Mouse (Mus musculus): ENCODE data around the gene Grifin. TPM values are rescaled to one million over a fixed set of nuclear protein-coding genes. Genes with fewer than 3 reads are reported as not detected.

Gene Grifin
- polyA plus RNA-seq, 1 experiment from 2014 or later = not detected

- Histone ChIP-seq H3K4me1 (replicated peaks; ENCODE audit: control insufficient read depth, insufficient read depth, low read length) (peaks cover 46% of the 10 kb centered on the region), H3K4me2 (replicated peaks) (peak overlapping the region; percentile 87), H3K4me3 (replicated peaks; ENCODE audit: low read length) (peak overlapping the region; percentile 55), H3K27ac (peak overlapping the region; percentile 88), H3K36me3 (replicated peaks; ENCODE audit: control insufficient read depth, insufficient read depth) (peaks cover 9% of the 10 kb centered on the region; the same call in 1 of the 2 replicates), H3K27me3 (ENCODE audit: control insufficient read depth, insufficient read depth, low read length) (peaks cover 32% of the 10 kb centered on the region), H3K9me3 (ENCODE audit: control insufficient read depth, low read length) (no peaks in the 10 kb centered on the region), H3K9ac (peak overlapping the region; percentile 64)
- ATAC-seq (ENCODE audit: low FRiP score) (no peak), DNase-seq (ENCODE audit: low spot score) (no peak)
- under 1% methylated on average over 16 of the region's 17 CpGs for WGBS
Measured at GRCm38 (mm10) chr5:140607836-140608633, 43.2 kb upstream of the Grifin start.

GRCm38 (mm10) chr5:140607001-140607835 lies 42.3 kb upstream of the Grifin start, which contains the start of gene Lfng:
TSS of gene Lfng (plus strand) at chr5:140607320.
- Histone ChIP-seq H3K27me3 (ENCODE audit: control insufficient read depth, insufficient read depth, low read length) (peaks cover 32% of the 10 kb centered on the region), H3K27ac (peak within 1 kb of the TSS; percentile 88)
- WGBS = under 1% methylated on average over 77 of the region's 91 CpGs

GRCm38 (mm10) chr5:140606386-140606785 lies 41.5 kb upstream of the Grifin start:
- ATAC-seq (ENCODE audit: low FRiP score) (no peak), DNase-seq (ENCODE audit: low spot score) (no peak)
- 1% methylated on average over 23 of the region's 23 CpGs for WGBS
- H3K9ac ChIP-seq = peak overlapping the region; percentile 32; the same call in 1 of the 2 replicates
- H3K36me3 ChIP-seq (replicated peaks; ENCODE audit: control insufficient read depth, insufficient read depth) = no peaks in the 10 kb centered on the region
- peaks cover 34% of the 10 kb centered on the region for H3K4me1 ChIP-seq (replicated peaks; ENCODE audit: control insufficient read depth, insufficient read depth, low read length)
- no peak overlapping the region for H3K27ac ChIP-seq
- peak overlapping the region; percentile 87 for H3K4me2 ChIP-seq (replicated peaks)
- peak overlapping the region; percentile 55 for H3K4me3 ChIP-seq (replicated peaks; ENCODE audit: low read length)
- peaks cover 25% of the 10 kb centered on the region for H3K27me3 ChIP-seq (ENCODE audit: control insufficient read depth, insufficient read depth, low read length)
- H3K9me3 ChIP-seq (ENCODE audit: control insufficient read depth, low read length) = no peaks in the 10 kb centered on the region

More at GRCm38 (mm10) chr5:140607001-140607835, 42.3 kb upstream of the Grifin start, which contains the start of gene Lfng:
- peak within 1 kb of the TSS; percentile 55 for H3K4me3 ChIP-seq (replicated peaks; ENCODE audit: low read length)
- H3K9me3 ChIP-seq (ENCODE audit: control insufficient read depth, low read length) = no peaks in the 10 kb centered on the region
- H3K4me2 ChIP-seq (replicated peaks) = peak within 1 kb of the TSS; percentile 87
- H3K4me1 ChIP-seq (replicated peaks; ENCODE audit: control insufficient read depth, insufficient read depth, low read length) = peaks cover 42% of the 10 kb centered on the region
- H3K36me3 ChIP-seq (replicated peaks; ENCODE audit: control insufficient read depth, insufficient read depth) = peaks cover under 1% of the 10 kb centered on the region; the same call in 1 of the 2 replicates
- H3K9ac ChIP-seq = peak within 1 kb of the TSS; percentile 64
- DNase-seq (ENCODE audit: low spot score) (peak; percentile 76), ATAC-seq (ENCODE audit: low FRiP score) (peak; percentile 58)

GRCm38 (mm10) chr5:140605228-140605627 lies 40.4 kb upstream of the Grifin start:
- H3K9ac ChIP-seq = no peak overlapping the region
- no peak overlapping the region for H3K4me3 ChIP-seq (replicated peaks; ENCODE audit: low read length)
- DNase-seq (ENCODE audit: low spot score) = no peak
- ATAC-seq (ENCODE audit: low FRiP score) = no peak
- 37% methylated on average over 3 of the region's 3 CpGs for WGBS
- no peaks in the 10 kb centered on the region for H3K36me3 ChIP-seq (replicated peaks; ENCODE audit: control insufficient read depth, insufficient read depth)
- no peaks in the 10 kb centered on the region for H3K9me3 ChIP-seq (ENCODE audit: control insufficient read depth, low read length)
- peaks cover 25% of the 10 kb centered on the region for H3K27me3 ChIP-seq (ENCODE audit: control insufficient read depth, insufficient read depth, low read length)
- H3K4me2 ChIP-seq (replicated peaks) = no peak overlapping the region
- H3K27ac ChIP-seq = no peak overlapping the region
- H3K4me1 ChIP-seq (replicated peaks; ENCODE audit: control insufficient read depth, insufficient read depth, low read length) = peaks cover 23% of the 10 kb centered on the region

GRCm38 (mm10) chr5:140604386-140604785 lies 39.5 kb upstream of the Grifin start:
- Histone ChIP-seq H3K9ac (no peak overlapping the region), H3K27me3 (ENCODE audit: control insufficient read depth, insufficient read depth, low read length) (peaks cover 25% of the 10 kb centered on the region), H3K4me3 (replicated peaks; ENCODE audit: low read length) (no peak overlapping the region), H3K4me2 (replicated peaks) (no peak overlapping the region), H3K27ac (no peak overlapping the region), H3K4me1 (replicated peaks; ENCODE audit: control insufficient read depth, insufficient read depth, low read length) (peaks cover 23% of the 10 kb centered on the region), H3K9me3 (ENCODE audit: control insufficient read depth, low read length) (no peaks in the 10 kb centered on the region), H3K36me3 (replicated peaks; ENCODE audit: control insufficient read depth, insufficient read depth) (no peaks in the 10 kb centered on the region)
- WGBS = 73% methylated on average over 8 of the region's 8 CpGs
- ATAC-seq (ENCODE audit: low FRiP score) (no peak), DNase-seq (ENCODE audit: low spot score) (no peak)

GRCm38 (mm10) chr5:140602540-140602939 lies 37.7 kb upstream of the Grifin start:
- H3K9me3 ChIP-seq (ENCODE audit: control insufficient read depth, low read length) = no peaks in the 10 kb centered on the region
- no peak overlapping the region for H3K4me3 ChIP-seq (replicated peaks; ENCODE audit: low read length)
- ATAC-seq (ENCODE audit: low FRiP score) (no peak), DNase-seq (ENCODE audit: low spot score) (no peak)
- 50% methylated on average over 2 of the region's 2 CpGs for WGBS
- peaks cover 17% of the 10 kb centered on the region for H3K4me1 ChIP-seq (replicated peaks; ENCODE audit: control insufficient read depth, insufficient read depth, low read length)
- H3K36me3 ChIP-seq (replicated peaks; ENCODE audit: control insufficient read depth, insufficient read depth) = no peaks in the 10 kb centered on the region
- peaks cover 14% of the 10 kb centered on the region for H3K27me3 ChIP-seq (ENCODE audit: control insufficient read depth, insufficient read depth, low read length)
- no peak overlapping the region for H3K4me2 ChIP-seq (replicated peaks)
- H3K9ac ChIP-seq = no peak overlapping the region
- no peak overlapping the region for H3K27ac ChIP-seq

- Histone ChIP-seq H3K36me3 (replicated peaks; ENCODE audit: control insufficient read depth, insufficient read depth) (no peaks in the 10 kb centered on the region), H3K27ac (no peak overlapping the region), H3K9ac (no peak overlapping the region), H3K4me1 (replicated peaks; ENCODE audit: control insufficient read depth, insufficient read depth, low read length) (peaks cover 8% of the 10 kb centered on the region), H3K27me3 (ENCODE audit: control insufficient read depth, insufficient read depth, low read length) (peaks cover 6% of the 10 kb centered on the region), H3K9me3 (ENCODE audit: control insufficient read depth, low read length) (no peaks in the 10 kb centered on the region), H3K4me2 (replicated peaks) (no peak overlapping the region), H3K4me3 (replicated peaks; ENCODE audit: low read length) (no peak overlapping the region)
- DNase-seq (ENCODE audit: low spot score) = no peak
- 61% methylated on average over 12 of the region's 12 CpGs for WGBS
- ATAC-seq (ENCODE audit: low FRiP score) = no peak; the same call in 1 of the 2 replicates
Measured at GRCm38 (mm10) chr5:140601712-140602111, 36.8 kb upstream of the Grifin start.

- Histone ChIP-seq H3K4me1 (replicated peaks; ENCODE audit: control insufficient read depth, insufficient read depth, low read length) (no peaks in the 10 kb centered on the region), H3K36me3 (replicated peaks; ENCODE audit: control insufficient read depth, insufficient read depth) (no peaks in the 10 kb centered on the region), H3K4me3 (replicated peaks; ENCODE audit: low read length) (no peak overlapping the region), H3K9me3 (ENCODE audit: control insufficient read depth, low read length) (no peaks in the 10 kb centered on the region), H3K27me3 (ENCODE audit: control insufficient read depth, insufficient read depth, low read length) (no peaks in the 10 kb centered on the region), H3K27ac (no peak overlapping the region), H3K4me2 (replicated peaks) (no peak overlapping the region), H3K9ac (no peak overlapping the region)
- WGBS = 61% methylated on average over 5 of the region's 5 CpGs
- DNase-seq (ENCODE audit: low spot score) (no peak), ATAC-seq (ENCODE audit: low FRiP score) (no peak)
Measured at GRCm38 (mm10) chr5:140599939-140600338, 35.1 kb upstream of the Grifin start.

GRCm38 (mm10) chr5:140597787-140598186 lies 32.9 kb upstream of the Grifin start:
- no peaks in the 10 kb centered on the region for H3K9me3 ChIP-seq (ENCODE audit: control insufficient read depth, low read length)
- H3K27ac ChIP-seq = no peak overlapping the region
- ATAC-seq (ENCODE audit: low FRiP score) = no peak
- H3K36me3 ChIP-seq (replicated peaks; ENCODE audit: control insufficient read depth, insufficient read depth) = no peaks in the 10 kb centered on the region
- no peak overlapping the region for H3K9ac ChIP-seq
- 92% methylated on average over 4 of the region's 4 CpGs for WGBS
- H3K4me1 ChIP-seq (replicated peaks; ENCODE audit: control insufficient read depth, insufficient read depth, low read length) = no peaks in the 10 kb centered on the region
- H3K27me3 ChIP-seq (ENCODE audit: control insufficient read depth, insufficient read depth, low read length) = no peaks in the 10 kb centered on the region
- no peak overlapping the region for H3K4me2 ChIP-seq (replicated peaks)
- DNase-seq (ENCODE audit: low spot score) = no peak
- no peak overlapping the region for H3K4me3 ChIP-seq (replicated peaks; ENCODE audit: low read length)
